Mouse (Mus musculus) mouse trophoblast stem cell (cell line): ENCODE measurements around the gene Fam241a.

Source experiments
- in situ Hi-C, 2 experiments: fragments of 300-500 bp; cut with MseI, MboI; formaldehyde crosslinking; loops; 2 replicates in 1 of 2; 3 replicates in 1 of 2; pipeline ENCODE4 v1.15.1; 2025

Fam241a gene

GRCm38 (mm10) chr3:127837154-127837865 is 58.8 kb downstream of the Fam241a start, which contains the start of gene Ap1ar:
Gene Ap1ar, minus strand, starts transcription at chr3:127837523.
- in situ Hi-C loops, result no loop called here

DNA sequence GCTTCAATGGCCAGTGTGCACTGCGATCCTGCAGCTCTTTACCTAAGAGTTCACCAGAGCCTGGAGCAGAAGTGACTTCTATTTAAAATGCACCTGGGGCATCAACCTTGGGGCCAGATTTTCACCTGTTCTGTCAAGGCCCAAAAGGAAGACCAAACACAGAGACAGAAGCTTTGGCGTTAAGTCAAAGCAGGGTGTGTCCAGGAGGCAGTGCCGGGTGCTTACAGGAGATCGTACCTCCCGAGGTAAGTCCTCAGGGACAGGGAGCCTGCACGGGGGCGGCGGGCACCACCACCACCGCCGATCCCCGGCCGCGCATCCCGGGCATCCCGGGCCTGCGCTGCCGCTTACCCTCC is 59.3 kb downstream of the Fam241a start:
- in situ Hi-C loops, result no loop called here

DNA sequence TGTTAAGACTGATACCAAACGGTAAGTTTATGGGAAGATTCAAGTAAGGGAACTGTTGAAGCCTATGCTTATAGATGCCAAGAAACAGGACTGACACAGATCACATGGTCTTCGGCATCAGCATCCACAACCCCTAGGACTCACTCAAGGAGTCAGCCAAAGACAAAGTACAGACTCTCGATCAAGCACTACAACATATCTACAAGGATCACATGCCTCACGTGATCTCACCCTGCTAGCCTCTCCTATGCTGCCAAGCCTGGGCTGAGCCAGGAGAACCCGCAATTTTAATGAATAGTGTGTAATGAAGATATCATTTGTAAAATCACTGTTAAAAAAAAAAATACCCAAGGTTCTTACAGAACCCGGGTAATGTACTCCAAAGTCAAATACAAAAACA is 60.5 kb downstream of the Fam241a start:
- in situ Hi-C loops, result no loop called here

- in situ Hi-C loops, result no loop called here
Observed at GRCm38 (mm10) chr3:127834040-127834439, 62.1 kb downstream of the Fam241a start.

GRCm38 (mm10) chr3:127831079-127831478 is 65.0 kb downstream of the Fam241a start:
- in situ Hi-C loops, result no loop called here

DNA sequence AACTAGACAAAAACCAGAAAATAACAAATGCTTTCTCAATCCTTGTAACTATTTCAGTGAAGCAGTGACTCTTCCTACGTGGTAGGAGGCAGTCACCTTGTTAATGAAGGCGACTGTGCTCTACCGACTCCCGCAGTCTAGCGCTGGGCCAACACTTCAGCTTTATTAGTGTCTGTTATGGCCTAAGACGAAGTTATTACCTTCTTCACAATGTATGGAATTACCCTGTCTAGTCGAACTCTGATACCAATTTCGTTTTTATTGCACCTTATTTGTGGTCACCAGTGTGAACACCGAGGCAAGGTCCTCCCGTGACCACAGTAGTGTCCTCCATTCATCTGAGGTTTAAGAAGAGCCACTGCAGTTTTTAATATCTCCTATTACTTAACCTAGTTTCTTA is 65.9 kb downstream of the Fam241a start:
- in situ Hi-C loops, result no loop called here

GRCm38 (mm10) chr3:127827123-127827522 is 69.0 kb downstream of the Fam241a start:
- in situ Hi-C loops, result no loop called here

DNA sequence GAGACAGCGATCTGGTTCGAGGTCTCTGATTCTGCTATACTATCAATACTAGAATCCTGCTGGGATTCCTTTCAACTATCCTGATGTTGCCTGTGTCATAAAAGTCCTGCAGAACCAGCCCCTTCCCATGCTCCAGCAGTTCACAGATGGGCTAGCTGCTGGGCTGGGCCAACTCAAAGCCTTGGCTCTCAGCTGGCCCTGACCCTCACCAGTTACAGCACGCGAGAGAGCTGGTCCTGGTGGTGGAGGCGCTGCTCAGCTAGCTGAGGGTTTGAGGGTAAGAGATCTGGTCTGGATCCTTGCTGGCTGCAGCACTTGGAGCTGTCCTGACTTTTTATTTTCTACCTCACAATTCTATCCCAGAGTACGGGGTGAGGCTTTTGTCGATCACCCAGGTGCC is 69.6 kb downstream of the Fam241a start:
- in situ Hi-C loops, result no loop called here

DNA sequence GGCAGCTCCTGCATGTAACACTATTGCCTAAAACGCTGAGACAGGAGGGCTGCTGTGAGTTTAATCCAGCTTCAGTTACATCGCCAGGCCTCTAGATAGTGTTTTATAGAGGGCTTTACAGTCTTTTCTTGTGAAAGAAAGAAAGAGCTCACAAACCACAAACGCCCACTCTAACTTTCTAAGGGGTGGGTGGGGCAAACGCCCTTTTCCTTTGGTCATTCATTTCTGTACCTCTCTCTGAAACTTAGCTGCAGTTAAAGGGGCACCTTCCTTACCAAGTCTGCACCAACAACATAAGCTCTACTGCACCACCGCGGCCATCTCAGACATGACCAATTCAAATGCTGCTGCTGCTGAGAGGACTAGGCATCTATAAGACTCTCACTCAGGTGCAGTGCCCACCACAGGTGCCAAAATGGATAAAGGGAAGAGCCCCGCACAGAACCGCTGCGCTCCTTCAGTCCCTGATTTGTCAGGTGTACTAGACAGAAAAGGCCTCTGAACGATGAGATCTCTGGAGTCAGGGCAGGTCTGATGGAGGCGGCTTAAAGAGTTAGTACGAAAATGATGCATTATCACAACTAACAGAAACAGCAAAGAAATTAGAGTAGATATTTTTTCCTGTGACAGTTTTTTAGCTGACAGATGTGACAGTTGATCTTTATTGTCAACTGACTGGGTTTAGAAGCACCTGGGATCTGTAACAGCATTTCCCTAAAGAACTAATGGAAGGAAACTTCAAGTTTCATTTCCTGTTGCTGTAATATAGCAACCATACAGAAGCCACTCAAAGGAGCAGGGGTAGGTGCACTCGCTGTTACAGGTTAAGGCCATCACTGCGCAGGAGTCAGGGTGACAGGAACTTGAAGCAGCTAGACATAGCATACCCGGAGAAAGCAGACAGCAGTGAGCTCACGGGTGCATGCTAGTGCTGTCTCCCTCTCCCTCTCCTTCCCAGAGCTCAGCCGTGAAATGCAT is 71.9 kb downstream of the Fam241a start:
- in situ Hi-C loops, result no loop called here

DNA sequence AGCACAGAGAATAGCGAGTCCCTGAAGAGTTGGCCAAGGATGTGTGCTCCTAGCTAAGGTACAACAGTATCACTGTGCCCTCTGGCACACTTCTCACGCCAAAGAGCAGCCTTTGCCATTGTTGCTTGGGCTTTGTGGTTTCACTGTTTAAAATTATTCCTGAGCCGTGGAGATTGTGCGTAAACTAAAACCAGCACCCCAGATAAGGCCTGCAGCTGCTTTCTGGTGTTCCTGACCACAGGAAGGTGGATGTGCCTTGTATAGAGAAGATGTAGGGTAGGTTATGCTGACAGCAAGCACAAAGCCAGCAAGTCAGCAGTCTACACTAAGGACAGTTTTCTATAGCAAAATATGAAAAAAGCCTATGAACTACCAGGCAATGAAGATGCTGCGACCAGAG is 74.9 kb downstream of the Fam241a start:
- in situ Hi-C loops, result no loop called here

DNA sequence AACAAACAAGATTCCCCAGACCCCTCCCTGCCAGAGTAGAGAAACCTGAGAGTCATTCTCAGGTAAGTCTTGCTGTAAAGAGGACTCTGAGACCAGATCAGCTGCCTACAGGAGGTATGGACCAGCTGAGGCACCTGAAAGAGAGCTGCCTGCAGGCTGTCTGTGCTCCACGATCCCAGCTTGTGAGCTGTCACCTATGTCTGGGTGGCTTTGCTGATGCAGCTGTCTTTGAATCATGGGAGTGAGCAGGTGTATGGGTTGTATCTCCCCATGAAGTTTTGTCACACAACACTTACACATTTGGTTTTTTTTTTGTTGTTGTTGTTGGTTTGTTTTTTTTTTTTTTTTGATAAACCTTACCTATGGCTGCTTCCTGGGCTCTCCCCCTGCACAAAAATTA is 75.7 kb downstream of the Fam241a start:
- in situ Hi-C loops, result no loop called here
